Mouse (Mus musculus) cerebellum, postnatal 36 days (tissue): ENCODE data around the gene 1700011M02Rik.
"Not testable (repeated sequence)": the region's sequence is repeated elsewhere in the genome, so short reads cannot be mapped to it uniquely, and the experiment has no call there.

Source experiments
- DNase-seq, 2 experiments: peaks; one replicate each; pipeline ENCODE4 v3.0.0; 2021 to 2022; ENCODE audit warnings: mixed read lengths in 2 of 2

Gene 1700011M02Rik

GRCm38 (mm10) chrX:102908587-102908986 is at the start of gene 1700011M02Rik, which contains the start of gene Dmrtc1a:
1700011M02Rik (plus strand) TSS chrX:102908905.
Dmrtc1a (minus strand) TSS chrX:102908687.
- DNase-seq: not testable (repeated sequence)

- DNase-seq: no peak
Measured at GRCm38 (mm10) chrX:102867871-102868270, 40.8 kb upstream of the 1700011M02Rik start, which contains the start of gene 1700031F05Rik. 1700031F05Rik (minus strand) TSS chrX:102867971.

- not testable (repeated sequence) for DNase-seq
Measured at GRCm38 (mm10) chrX:102914823-102915222, 6.1 kb downstream of the 1700011M02Rik start.

- DNase-seq: peak; percentile 17 to 23
Measured at GRCm38 (mm10) chrX:102926707-102927106, 18.0 kb downstream of the 1700011M02Rik start.

- DNase-seq: not testable (repeated sequence)
Measured at GRCm38 (mm10) chrX:102928072-102928471, 19.4 kb downstream of the 1700011M02Rik start, which contains the start of gene 1700018G05Rik. 1700018G05Rik (plus strand) TSS chrX:102928372.

GRCm38 (mm10) chrX:102932992-102933570 is 24.4 kb downstream of the 1700011M02Rik start:
- peak; percentile 7 to 18 for DNase-seq

- DNase-seq: peak; percentile 68 to 73
Measured at GRCm38 (mm10) chrX:102933571-102934394, 25.1 kb downstream of the 1700011M02Rik start.

GRCm38 (mm10) chrX:102934395-102934764 is 25.7 kb downstream of the 1700011M02Rik start:
- DNase-seq: no peak

- no peak for DNase-seq
Measured at GRCm38 (mm10) chrX:102936743-102937142, 28.0 kb downstream of the 1700011M02Rik start.

GRCm38 (mm10) chrX:102950136-102950535 is 41.4 kb downstream of the 1700011M02Rik start:
- DNase-seq: not testable (repeated sequence)

GRCm38 (mm10) chrX:102958917-102959316 is 50.2 kb downstream of the 1700011M02Rik start:
- DNase-seq: peak; percentile 6 to 31
